Mouse (Mus musculus): ENCODE results near the gene Prrt1.

DNA sequence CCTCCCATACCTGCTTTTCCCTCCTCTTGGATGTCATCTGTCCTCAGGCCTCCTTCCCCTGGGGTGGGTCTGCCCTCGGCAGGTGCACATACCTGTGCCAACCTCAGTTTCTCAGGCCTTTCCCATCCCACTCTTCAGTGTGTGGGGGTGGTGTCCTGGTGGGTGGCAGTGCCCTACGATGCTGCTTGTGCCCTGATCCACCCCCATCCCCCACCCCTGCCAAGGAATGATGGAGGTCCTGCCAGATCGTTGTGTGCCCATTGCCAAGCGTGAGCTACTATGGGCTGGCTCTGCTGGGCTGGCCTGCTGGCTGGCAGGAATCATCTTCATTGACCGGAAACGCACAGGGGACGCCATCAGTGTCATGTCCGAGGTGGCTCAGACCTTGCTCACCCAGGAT is 18.3 kb upstream of the Prrt1 start:
- TF ChIP-seq CTCF (IDR thresholded peaks at IDR 0.05; ENCODE audit: low read depth, low read length) (no peak), EP300 (IDR thresholded peaks at IDR 0.05; ENCODE audit: insufficient read depth, low read depth, low read length) (no peak)

Measured in ES-Bruce4 (cell line).